Mouse (Mus musculus): ENCODE measurements around the gene Rhox7b. TPM values are rescaled to one million over a fixed set of nuclear protein-coding genes. Genes with fewer than 3 reads are reported as not detected.

Rhox7b gene
- not detected for polyA plus RNA-seq (2014; fragmentation: Illumina TruSeq; extraction: RNeasy Lipid Tissue Mini Kit (QIAGEN cat#74804); ENCODE audit: low replicate concordance)

DNA sequence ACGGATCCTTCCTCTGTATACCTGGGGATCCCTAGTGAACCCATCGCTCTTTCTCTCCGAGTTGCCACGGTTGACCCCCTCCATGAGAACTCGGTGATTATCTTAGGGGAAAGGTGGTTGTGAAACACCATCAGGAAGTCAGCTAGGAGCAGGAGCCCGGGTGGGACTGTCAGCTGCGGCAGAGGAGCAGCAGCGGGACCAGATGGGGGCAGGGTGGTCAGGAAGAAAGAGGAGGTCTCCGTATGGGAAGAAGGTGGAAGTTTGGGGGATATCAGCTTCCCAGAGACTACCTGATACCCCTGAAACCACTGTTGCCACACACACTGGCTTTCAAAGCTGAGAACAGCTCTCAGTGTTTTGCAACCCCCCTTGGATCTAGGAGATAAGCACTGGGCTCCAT, at the start of gene Rhox7b:
TSS of gene Rhox7b (minus strand) at position 101 of the 400 bp plus-strand sequence.

GRCm38 (mm10) chrX:37901670-37902069, 4.6 kb upstream of the Rhox7b start, which contains the start of gene Rhox9:
Rhox9 (minus strand) TSS chrX:37901770.

DNA sequence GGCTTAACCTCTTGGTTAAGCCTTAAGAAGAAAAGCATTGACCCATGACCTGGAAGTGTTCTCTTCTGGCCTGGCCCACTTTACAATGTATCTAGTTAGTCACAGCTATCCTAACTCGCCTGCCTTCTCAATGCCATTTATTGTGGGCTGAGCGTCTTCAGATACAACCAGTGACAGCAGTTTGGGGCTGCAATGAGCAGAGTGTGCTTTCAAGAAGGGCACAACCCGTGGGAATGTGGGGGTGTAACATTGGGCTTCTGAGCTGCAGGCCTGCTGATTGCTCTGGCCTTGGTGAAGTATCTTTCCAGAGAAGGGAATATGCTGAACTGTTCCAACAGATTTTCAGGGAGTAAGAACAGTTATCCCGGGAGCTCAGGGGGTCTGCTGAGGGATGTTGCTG, 18.2 kb downstream of the Rhox7b start, which contains the start of gene Rhox8:
TSS of gene Rhox8 (minus strand) at position 101 of the 400 bp plus-strand sequence.

Other genes with a start within 250 kb of the Rhox7b start
- not detected for gene Rhox4g, start 245.9 kb downstream of the Rhox7b start, polyA plus RNA-seq (2014; fragmentation: Illumina TruSeq; extraction: RNeasy Lipid Tissue Mini Kit (QIAGEN cat#74804); ENCODE audit: low replicate concordance)
- not detected for gene Rhox3h, start 228.5 kb downstream of the Rhox7b start, polyA plus RNA-seq (2014; fragmentation: Illumina TruSeq; extraction: RNeasy Lipid Tissue Mini Kit (QIAGEN cat#74804); ENCODE audit: low replicate concordance)
- gene Rhox2h, start 224.0 kb downstream of the Rhox7b start, polyA plus RNA-seq (2014; fragmentation: Illumina TruSeq; extraction: RNeasy Lipid Tissue Mini Kit (QIAGEN cat#74804); ENCODE audit: low replicate concordance), result not detected
- gene Rhox5, start 92.4 kb downstream of the Rhox7b start, polyA plus RNA-seq (2014; fragmentation: Illumina TruSeq; extraction: RNeasy Lipid Tissue Mini Kit (QIAGEN cat#74804); ENCODE audit: low replicate concordance), result not detected
- not detected for gene Rhox6, start 70.3 kb downstream of the Rhox7b start, polyA plus RNA-seq (2014; fragmentation: Illumina TruSeq; extraction: RNeasy Lipid Tissue Mini Kit (QIAGEN cat#74804); ENCODE audit: low replicate concordance)
- gene Rhox7a, start 65.5 kb downstream of the Rhox7b start, polyA plus RNA-seq (2014; fragmentation: Illumina TruSeq; extraction: RNeasy Lipid Tissue Mini Kit (QIAGEN cat#74804); ENCODE audit: low replicate concordance), result not detected
- gene Rhox8, start 18.3 kb downstream of the Rhox7b start, polyA plus RNA-seq (2014; fragmentation: Illumina TruSeq; extraction: RNeasy Lipid Tissue Mini Kit (QIAGEN cat#74804); ENCODE audit: low replicate concordance), result not detected
- gene Rhox9, start 4.5 kb upstream of the Rhox7b start, polyA plus RNA-seq (2014; fragmentation: Illumina TruSeq; extraction: RNeasy Lipid Tissue Mini Kit (QIAGEN cat#74804); ENCODE audit: low replicate concordance), result not detected
- not detected for gene Btg1-ps1, start 121.6 kb upstream of the Rhox7b start, polyA plus RNA-seq (2014; fragmentation: Illumina TruSeq; extraction: RNeasy Lipid Tissue Mini Kit (QIAGEN cat#74804); ENCODE audit: low replicate concordance)
- not detected for gene Btg1-ps2, start 145.9 kb upstream of the Rhox7b start, polyA plus RNA-seq (2014; fragmentation: Illumina TruSeq; extraction: RNeasy Lipid Tissue Mini Kit (QIAGEN cat#74804); ENCODE audit: low replicate concordance)
- not detected for gene Rhox10, start 169.2 kb upstream of the Rhox7b start, polyA plus RNA-seq (2014; fragmentation: Illumina TruSeq; extraction: RNeasy Lipid Tissue Mini Kit (QIAGEN cat#74804); ENCODE audit: low replicate concordance)
- gene Rhox11, start 187.9 kb upstream of the Rhox7b start, polyA plus RNA-seq (2014; fragmentation: Illumina TruSeq; extraction: RNeasy Lipid Tissue Mini Kit (QIAGEN cat#74804); ENCODE audit: low replicate concordance), result not detected
- gene Rhox12, start 213.7 kb upstream of the Rhox7b start, polyA plus RNA-seq (2014; fragmentation: Illumina TruSeq; extraction: RNeasy Lipid Tissue Mini Kit (QIAGEN cat#74804); ENCODE audit: low replicate concordance), result not detected
- gene Rhox13, start 224.0 kb upstream of the Rhox7b start, polyA plus RNA-seq (2014; fragmentation: Illumina TruSeq; extraction: RNeasy Lipid Tissue Mini Kit (QIAGEN cat#74804); ENCODE audit: low replicate concordance), result not detected

All from small intestine, adult 10 weeks (tissue).